Mouse (Mus musculus): ENCODE results near the gene Myo9b.

- TF ChIP-seq CTCF (IDR thresholded peaks at IDR 0.05; ENCODE audit: control insufficient read depth, insufficient read depth, insufficient replicate concordance, low read depth, low read length) = no peak
- TF ChIP-seq POLR2A (IDR thresholded peaks at IDR 0.05; ENCODE audit: control insufficient read depth, low read depth, low read length) = no peak
Observed at GRCm38 (mm10) chr8:71322939-71323338, 50.4 kb downstream of the Myo9b start.
